Mouse (Mus musculus): ENCODE results near the gene Zfp57. TPM values are rescaled to one million over a fixed set of nuclear protein-coding genes. Genes with fewer than 3 reads are reported as not detected.

The Zfp57 gene
- polyA plus RNA-seq, 1 experiment from 2014 or later = 2.3 TPM

- TF ChIP-seq EP300 (IDR thresholded peaks at IDR 0.05; ENCODE audit: low read depth) = no peak
- TF ChIP-seq CTCF (IDR thresholded peaks at IDR 0.05; ENCODE audit: low read depth) = no peak
- H3K9me3 ChIP-seq (ENCODE audit: low read length) = no peaks in the 10 kb centered on the region
- no peaks in the 10 kb centered on the region for H3K36me3 ChIP-seq (replicated peaks; ENCODE audit: insufficient read depth, low read length)
- no peaks in the 10 kb centered on the region for H3K4me1 ChIP-seq (ENCODE audit: insufficient read depth)
- 0 out of 2 replicates have a peak, but pooled peaks cover 3% of the 10 kb centered on the region for H3K27me3 ChIP-seq (ENCODE audit: insufficient read depth, low read length)
- WGBS (ENCODE audit: insufficient replicate concordance) = 79% methylated on average over 6 of the region's 6 CpGs
- no peak overlapping the region for H3K4me3 ChIP-seq (ENCODE audit: low read depth, low read length)
- no peak overlapping the region for H3K4me2 ChIP-seq (ENCODE audit: low read depth, low read length)
- DNase-seq = no peak
- no peak overlapping the region for H3K9ac ChIP-seq (replicated peaks)
- H3K27ac ChIP-seq (ENCODE audit: low read depth) = no peak overlapping the region
- no peak for ATAC-seq
Measured at GRCm38 (mm10) chr17:37056957-37057356, 56.0 kb downstream of the Zfp57 start.

Other genes starting within 250 kb of the Zfp57 start
- not detected in 2 replicates for gene H2-M10.5, start 228.3 kb upstream of the Zfp57 start, polyA plus RNA-seq (2015; fragmentation: Nextera tagmentation; extraction: Ambion mirVana)
- gene H2-M10.6, start 189.0 kb upstream of the Zfp57 start, polyA plus RNA-seq (2015; fragmentation: Nextera tagmentation; extraction: Ambion mirVana) = not detected in 2 replicates
- gene Trim26, start 164.0 kb upstream of the Zfp57 start, polyA plus RNA-seq (2015; fragmentation: Nextera tagmentation; extraction: Ambion mirVana) = 16.8 and 19.1 TPM in 2 replicates
- 0.12 TPM in 1 of 2 replicates, not detected in the other for gene Trim15, start 134.0 kb upstream of the Zfp57 start, polyA plus RNA-seq (2015; fragmentation: Nextera tagmentation; extraction: Ambion mirVana)
- 85.7 and 86.7 TPM in 2 replicates for gene Trim10, start 131.6 kb upstream of the Zfp57 start, polyA plus RNA-seq (2015; fragmentation: Nextera tagmentation; extraction: Ambion mirVana)
- gene Trim40, start 111.0 kb upstream of the Zfp57 start, polyA plus RNA-seq (2015; fragmentation: Nextera tagmentation; extraction: Ambion mirVana) = not detected in 2 replicates
- not detected in 2 replicates for gene Trim31, start 103.0 kb upstream of the Zfp57 start, polyA plus RNA-seq (2015; fragmentation: Nextera tagmentation; extraction: Ambion mirVana)
- gene Rnf39, start 58.2 kb upstream of the Zfp57 start, polyA plus RNA-seq (2015; fragmentation: Nextera tagmentation; extraction: Ambion mirVana) = 0.11 TPM in 1 of 2 replicates, not detected in the other
- 39.9 and 41.7 TPM in 2 replicates for gene Ppp1r11, start 49.4 kb upstream of the Zfp57 start, polyA plus RNA-seq (2015; fragmentation: Nextera tagmentation; extraction: Ambion mirVana)
- 19.3 and 23.7 TPM in 2 replicates for gene Znrd1, start 42.6 kb upstream of the Zfp57 start, polyA plus RNA-seq (2015; fragmentation: Nextera tagmentation; extraction: Ambion mirVana)
- gene Znrd1as, start 42.6 kb upstream of the Zfp57 start, polyA plus RNA-seq (2015; fragmentation: Nextera tagmentation; extraction: Ambion mirVana) = 4.1 and 5.6 TPM in 2 replicates
- not detected in 2 replicates for gene 2410137M14Rik, start 19.9 kb upstream of the Zfp57 start, polyA plus RNA-seq (2015; fragmentation: Nextera tagmentation; extraction: Ambion mirVana)
- 0.04 TPM in 1 of 2 replicates, not detected in the other for gene H2-M5, start 11.6 kb upstream of the Zfp57 start, polyA plus RNA-seq (2015; fragmentation: Nextera tagmentation; extraction: Ambion mirVana)
- not detected in 2 replicates for gene Mog, start 22.2 kb downstream of the Zfp57 start, polyA plus RNA-seq (2015; fragmentation: Nextera tagmentation; extraction: Ambion mirVana)
- gene Gabbr1, start 44.8 kb downstream of the Zfp57 start, polyA plus RNA-seq (2015; fragmentation: Nextera tagmentation; extraction: Ambion mirVana) = 0.41 and 0.46 TPM in 2 replicates
- gene Olfr90, start 87.3 kb downstream of the Zfp57 start, polyA plus RNA-seq (2015; fragmentation: Nextera tagmentation; extraction: Ambion mirVana) = not detected in 2 replicates
- gene Olfr91, start 97.1 kb downstream of the Zfp57 start, polyA plus RNA-seq (2015; fragmentation: Nextera tagmentation; extraction: Ambion mirVana) = not detected in 2 replicates
- gene Olfr92, start 118.9 kb downstream of the Zfp57 start, polyA plus RNA-seq (2015; fragmentation: Nextera tagmentation; extraction: Ambion mirVana) = not detected in 2 replicates
- gene Olfr93, start 160.3 kb downstream of the Zfp57 start, polyA plus RNA-seq (2015; fragmentation: Nextera tagmentation; extraction: Ambion mirVana) = not detected in 2 replicates
- gene Ubd, start 192.7 kb downstream of the Zfp57 start, polyA plus RNA-seq (2015; fragmentation: Nextera tagmentation; extraction: Ambion mirVana) = 2.2 and 3.4 TPM in 2 replicates
- gene Olfr94, start 199.8 kb downstream of the Zfp57 start, polyA plus RNA-seq (2015; fragmentation: Nextera tagmentation; extraction: Ambion mirVana) = not detected in 2 replicates
- gene Olfr95, start 212.0 kb downstream of the Zfp57 start, polyA plus RNA-seq (2015; fragmentation: Nextera tagmentation; extraction: Ambion mirVana) = not detected in 2 replicates
- not detected in 2 replicates for gene Olfr96, start 219.0 kb downstream of the Zfp57 start, polyA plus RNA-seq (2015; fragmentation: Nextera tagmentation; extraction: Ambion mirVana)
- not detected in 2 replicates for gene Olfr97, start 236.2 kb downstream of the Zfp57 start, polyA plus RNA-seq (2015; fragmentation: Nextera tagmentation; extraction: Ambion mirVana)

Measured in liver, postnatal 0 days (tissue).